Mouse (Mus musculus): ENCODE measurements around the gene Ampd2. TPM values are rescaled to one million over a fixed set of nuclear protein-coding genes. Genes with fewer than 3 reads are reported as not detected.

The Ampd2 gene
- polyA plus RNA-seq, 1 experiment from 2014 or later = 30.6 TPM

DNA sequence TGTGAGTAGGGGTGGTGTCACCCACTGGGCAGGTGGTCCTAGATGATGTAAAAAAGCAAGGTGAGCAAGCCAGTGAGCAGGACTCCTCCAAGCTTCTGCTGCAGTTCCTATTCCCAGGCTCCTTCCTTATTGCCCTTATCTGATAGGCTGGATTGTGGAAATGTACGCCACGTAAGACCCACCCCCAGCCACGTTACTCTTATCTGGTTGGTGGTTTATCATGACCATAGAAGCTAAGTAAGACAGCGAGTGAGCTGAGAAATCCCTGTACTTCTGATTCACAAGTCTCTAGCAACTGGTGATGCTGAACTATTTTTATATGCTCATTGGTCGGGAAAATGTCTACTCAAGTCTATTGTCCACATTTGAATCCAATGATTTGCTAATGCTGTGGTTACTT lies 60.4 kb downstream of the Ampd2 start:
- Histone ChIP-seq H3K27me3 (ENCODE audit: control insufficient read depth, insufficient read depth, low read length) (peaks cover 7% of the 10 kb centered on the region), H3K4me2 (no peak overlapping the region), H3K9me3 (replicated peaks; ENCODE audit: control insufficient read depth, low read length) (no peaks in the 10 kb centered on the region), H3K4me3 (ENCODE audit: low read depth, low read length) (no peak overlapping the region), H3K4me1 (ENCODE audit: control insufficient read depth, insufficient read depth, low read length) (no peaks in the 10 kb centered on the region), H3K27ac (ENCODE audit: low read depth, low read length) (no peak overlapping the region), H3K36me3 (ENCODE audit: control insufficient read depth, insufficient read depth, low read length) (no peaks in the 10 kb centered on the region), H3K9ac (ENCODE audit: low read depth, low read length) (no peak overlapping the region)
- ATAC-seq (replicated peaks; ENCODE audit: insufficient number of reproducible peaks, low FRiP score, low TSS enrichment) = no peak
- WGBS (ENCODE audit: insufficient replicate concordance) = 50% methylated on average over 5 of the region's 5 CpGs

DNA sequence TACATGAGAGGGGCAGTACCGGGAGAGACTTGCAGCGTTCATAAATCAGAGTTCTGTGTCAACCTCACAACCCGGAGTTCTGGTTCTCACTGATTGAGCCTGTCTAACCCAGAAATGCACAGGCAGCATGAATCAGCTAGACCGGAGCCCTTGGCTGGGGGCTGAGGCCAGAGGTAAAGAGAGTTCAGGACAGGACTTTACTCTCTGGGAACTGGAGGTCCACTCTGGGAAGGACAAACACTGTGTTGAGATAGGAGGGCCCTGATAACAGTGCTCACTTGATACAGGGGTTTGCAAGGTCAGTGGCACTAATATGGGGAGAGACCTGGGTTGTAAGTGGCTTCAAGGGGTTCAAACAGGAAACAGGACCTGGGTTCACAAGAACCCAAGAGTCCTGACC lies 61.1 kb downstream of the Ampd2 start:
- 58% methylated on average over 4 of the region's 4 CpGs for WGBS (ENCODE audit: insufficient replicate concordance)

More for the DNA sequence above, 61.1 kb downstream of the Ampd2 start:
- no peak for ATAC-seq (replicated peaks; ENCODE audit: insufficient number of reproducible peaks, low FRiP score, low TSS enrichment)
- no peaks in the 10 kb centered on the region; the same call in 1 of the 2 replicates for H3K4me1 ChIP-seq (ENCODE audit: control insufficient read depth, insufficient read depth, low read length)
- no peaks in the 10 kb centered on the region for H3K36me3 ChIP-seq (ENCODE audit: control insufficient read depth, insufficient read depth, low read length)
- peaks cover 7% of the 10 kb centered on the region for H3K27me3 ChIP-seq (ENCODE audit: control insufficient read depth, insufficient read depth, low read length)
- no peak overlapping the region for H3K4me2 ChIP-seq
- H3K9me3 ChIP-seq (replicated peaks; ENCODE audit: control insufficient read depth, low read length) = no peaks in the 10 kb centered on the region
- H3K27ac ChIP-seq (ENCODE audit: low read depth, low read length) = no peak overlapping the region
- no peak overlapping the region for H3K4me3 ChIP-seq (ENCODE audit: low read depth, low read length)
- no peak overlapping the region for H3K9ac ChIP-seq (ENCODE audit: low read depth, low read length)

Other genes with a start within 250 kb of the Ampd2 start
- not detected in 2 replicates for gene Eps8l3, start 209.4 kb downstream of the Ampd2 start, polyA plus RNA-seq (2014; fragmentation: Nextera tagmentation; extraction: Ambion mirVana)
- gene Gstm5, start 190.8 kb downstream of the Ampd2 start, polyA plus RNA-seq (2014; fragmentation: Nextera tagmentation; extraction: Ambion mirVana) = 131 TPM in 2 replicates
- 17.2 and 20.3 TPM in 2 replicates for gene Gstm7, start 154.8 kb downstream of the Ampd2 start, polyA plus RNA-seq (2014; fragmentation: Nextera tagmentation; extraction: Ambion mirVana)
- 11.7 TPM in 2 replicates for gene Gstm6, start 142.9 kb downstream of the Ampd2 start, polyA plus RNA-seq (2014; fragmentation: Nextera tagmentation; extraction: Ambion mirVana)
- gene Gstm3, start 117.4 kb downstream of the Ampd2 start, polyA plus RNA-seq (2014; fragmentation: Nextera tagmentation; extraction: Ambion mirVana) = 0.13 TPM in 1 of 2 replicates, not detected in the other
- gene Gstm2, start 100.2 kb downstream of the Ampd2 start, polyA plus RNA-seq (2014; fragmentation: Nextera tagmentation; extraction: Ambion mirVana) = 52.0 and 57.5 TPM in 2 replicates
- gene Gstm1, start 68.7 kb downstream of the Ampd2 start, polyA plus RNA-seq (2014; fragmentation: Nextera tagmentation; extraction: Ambion mirVana) = 32.8 and 35.5 TPM in 2 replicates
- 14.7 and 17.7 TPM in 2 replicates for gene Gstm4, start 41.8 kb downstream of the Ampd2 start, polyA plus RNA-seq (2014; fragmentation: Nextera tagmentation; extraction: Ambion mirVana)
- 1.1 and 1.3 TPM in 2 replicates for gene Gnat2, start 6.1 kb upstream of the Ampd2 start, polyA plus RNA-seq (2014; fragmentation: Nextera tagmentation; extraction: Ambion mirVana)
- 91.3 and 102 TPM in 2 replicates for gene Gnai3, start 59.5 kb upstream of the Ampd2 start, polyA plus RNA-seq (2014; fragmentation: Nextera tagmentation; extraction: Ambion mirVana)
- gene Gpr61, start 68.2 kb upstream of the Ampd2 start, polyA plus RNA-seq (2014; fragmentation: Nextera tagmentation; extraction: Ambion mirVana) = 0.13 and 0.16 TPM in 2 replicates
- 1.3 and 1.9 TPM in 2 replicates for gene Amigo1, start 99.7 kb upstream of the Ampd2 start, polyA plus RNA-seq (2014; fragmentation: Nextera tagmentation; extraction: Ambion mirVana)
- 1.7 and 2.0 TPM in 2 replicates for gene Cyb561d1, start 114.6 kb upstream of the Ampd2 start, polyA plus RNA-seq (2014; fragmentation: Nextera tagmentation; extraction: Ambion mirVana)
- gene Atxn7l2, start 124.3 kb upstream of the Ampd2 start, polyA plus RNA-seq (2014; fragmentation: Nextera tagmentation; extraction: Ambion mirVana) = 7.1 and 8.4 TPM in 2 replicates
- 1.0 and 1.1 TPM in 2 replicates for gene Sypl2, start 140.0 kb upstream of the Ampd2 start, polyA plus RNA-seq (2014; fragmentation: Nextera tagmentation; extraction: Ambion mirVana)
- gene Psma5, start 170.3 kb upstream of the Ampd2 start, polyA plus RNA-seq (2014; fragmentation: Nextera tagmentation; extraction: Ambion mirVana) = 242 TPM in 2 replicates
- gene Sort1, start 197.4 kb upstream of the Ampd2 start, polyA plus RNA-seq (2014; fragmentation: Nextera tagmentation; extraction: Ambion mirVana) = 20.2 and 28.7 TPM in 2 replicates